Mouse (Mus musculus) frontal cortex, postnatal 25 days (tissue): ENCODE measurements at regions not wholly inside any gene's neighbourhood (a gene's known extent, or its start where the extent isn't known, plus 50 kb on each side); places are given as distances from the start of the nearest gene placed in this dataset.

Experiments used
- DNase-seq, 2 experiments: peaks; one replicate each; pipeline ENCODE4 v3.0.0; 2022; ENCODE audit warnings: low spot score in 2 of 2

DNA sequence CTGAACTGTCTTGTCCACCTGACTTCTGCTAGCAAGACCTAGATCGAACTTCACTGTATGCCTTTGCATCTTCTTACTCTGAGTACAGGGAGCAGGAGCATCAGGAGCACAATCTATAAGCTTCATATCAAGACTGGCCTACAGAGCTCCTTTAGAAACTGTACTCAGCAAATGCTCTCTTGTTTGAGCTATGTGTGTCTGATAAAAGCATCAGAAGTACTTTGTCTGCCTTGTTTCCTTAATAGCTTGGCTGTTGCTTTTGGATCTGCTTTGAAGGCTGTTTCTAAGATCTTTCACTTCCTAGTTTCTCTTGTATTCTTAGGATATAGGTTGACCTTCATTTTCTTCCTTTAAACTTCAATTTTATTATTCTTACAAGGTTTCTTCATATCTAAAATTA lies 175.3 kb upstream of the Cypt12 start:
- DNase-seq = no peak

DNA sequence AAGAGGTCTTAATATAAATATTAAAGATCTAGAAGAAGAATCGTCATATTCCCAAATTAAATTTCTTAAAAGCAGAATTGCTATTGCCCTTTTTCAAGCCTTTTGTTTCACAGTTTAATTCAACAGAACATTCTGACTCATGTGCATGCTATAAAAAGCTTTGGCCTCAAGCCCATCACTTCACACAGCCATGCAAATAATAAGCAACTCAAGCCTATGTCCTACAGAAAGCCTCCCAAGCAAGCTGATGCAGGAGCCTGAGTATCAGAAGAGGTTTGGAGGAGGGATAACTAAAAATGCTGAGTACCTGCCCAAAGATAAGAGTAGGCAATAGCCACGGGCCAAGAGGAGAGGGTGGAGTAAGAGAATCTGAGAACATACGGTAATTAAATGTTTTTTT lies 169.1 kb upstream of the Cypt12 start:
- DNase-seq = peak in 1 of 2 experiments; percentile 25

DNA sequence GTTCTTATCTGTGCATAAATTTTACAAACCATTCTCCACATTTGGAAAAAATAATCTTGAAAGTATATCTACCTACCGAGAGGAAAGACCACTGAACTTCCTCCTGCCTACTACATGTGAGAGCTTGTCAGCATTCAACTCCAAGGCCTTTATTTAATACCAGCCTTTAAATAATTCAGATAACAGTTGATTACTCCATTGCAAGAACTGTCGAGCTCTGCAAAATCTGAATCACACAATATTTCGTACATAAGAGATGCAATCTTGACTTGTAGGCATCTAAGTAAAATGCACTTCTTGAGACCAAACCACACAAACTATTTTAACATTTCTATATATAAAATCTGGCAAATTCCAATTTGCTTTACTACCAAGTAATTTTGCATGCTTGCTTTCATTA lies 164.1 kb upstream of the Cypt12 start:
- no peak for DNase-seq

DNA sequence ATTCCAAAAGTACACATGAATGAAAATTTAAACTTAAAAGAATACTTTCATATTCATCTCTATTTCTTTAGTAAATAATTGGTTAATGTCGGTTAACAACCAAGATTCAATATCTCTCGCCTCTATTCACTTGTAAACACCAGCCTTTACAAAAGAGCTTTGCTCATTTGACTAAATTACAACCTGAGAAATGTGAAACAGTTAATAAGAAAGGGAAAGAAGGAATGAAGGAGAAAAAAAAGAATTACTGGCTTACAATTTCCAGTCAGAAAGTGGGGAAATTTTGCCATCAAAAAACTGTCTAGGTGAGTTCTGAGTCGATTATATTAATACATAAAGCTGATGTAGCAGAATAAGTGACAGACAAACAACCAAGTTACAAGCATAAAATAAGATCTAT lies 163.6 kb upstream of the Cypt12 start:
- DNase-seq = no peak

DNA sequence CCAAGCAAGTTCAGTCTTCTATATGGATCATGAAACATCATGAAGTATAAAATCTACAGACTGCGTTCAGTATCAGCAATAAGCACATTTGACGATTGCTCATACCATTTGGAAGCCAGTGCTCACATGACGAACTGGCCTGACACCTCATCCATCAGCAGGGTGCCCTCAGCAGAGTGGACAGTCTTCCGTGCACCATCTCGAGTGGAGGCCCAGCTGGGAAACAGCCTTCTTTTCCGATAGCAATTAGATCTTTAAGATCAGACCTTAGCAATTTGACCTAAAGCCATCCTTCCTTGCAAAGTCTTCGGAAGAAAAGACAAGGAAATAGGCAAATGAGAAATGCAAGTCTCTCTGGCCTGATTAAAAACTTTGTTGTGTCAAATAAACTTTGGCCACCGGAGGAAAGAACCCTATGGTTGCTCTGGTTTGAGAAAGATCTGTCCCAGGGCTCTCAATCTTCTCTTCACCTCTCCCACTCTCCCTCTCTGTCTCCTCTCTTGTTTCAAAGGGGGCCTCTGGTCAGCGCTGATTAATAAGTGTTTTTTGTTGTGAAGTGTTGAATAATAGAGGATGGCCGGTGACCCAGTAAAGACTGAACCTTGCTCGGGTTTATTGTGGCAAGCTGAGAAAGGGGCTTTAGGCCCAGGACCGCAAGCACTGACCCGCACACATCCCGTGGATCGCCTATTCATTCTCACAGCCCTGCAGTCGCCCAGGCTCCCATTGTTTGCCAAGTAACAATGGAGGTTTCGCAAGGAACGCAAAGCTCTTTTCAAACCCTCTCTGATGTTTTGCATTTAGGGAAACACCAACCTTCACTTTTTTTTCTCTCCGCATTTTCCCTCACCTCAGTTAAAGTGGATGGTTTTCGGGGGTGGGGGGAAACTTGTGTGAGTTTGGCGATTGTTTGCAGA lies 162.8 kb upstream of the Cypt12 start:
- DNase-seq = no peak

DNA sequence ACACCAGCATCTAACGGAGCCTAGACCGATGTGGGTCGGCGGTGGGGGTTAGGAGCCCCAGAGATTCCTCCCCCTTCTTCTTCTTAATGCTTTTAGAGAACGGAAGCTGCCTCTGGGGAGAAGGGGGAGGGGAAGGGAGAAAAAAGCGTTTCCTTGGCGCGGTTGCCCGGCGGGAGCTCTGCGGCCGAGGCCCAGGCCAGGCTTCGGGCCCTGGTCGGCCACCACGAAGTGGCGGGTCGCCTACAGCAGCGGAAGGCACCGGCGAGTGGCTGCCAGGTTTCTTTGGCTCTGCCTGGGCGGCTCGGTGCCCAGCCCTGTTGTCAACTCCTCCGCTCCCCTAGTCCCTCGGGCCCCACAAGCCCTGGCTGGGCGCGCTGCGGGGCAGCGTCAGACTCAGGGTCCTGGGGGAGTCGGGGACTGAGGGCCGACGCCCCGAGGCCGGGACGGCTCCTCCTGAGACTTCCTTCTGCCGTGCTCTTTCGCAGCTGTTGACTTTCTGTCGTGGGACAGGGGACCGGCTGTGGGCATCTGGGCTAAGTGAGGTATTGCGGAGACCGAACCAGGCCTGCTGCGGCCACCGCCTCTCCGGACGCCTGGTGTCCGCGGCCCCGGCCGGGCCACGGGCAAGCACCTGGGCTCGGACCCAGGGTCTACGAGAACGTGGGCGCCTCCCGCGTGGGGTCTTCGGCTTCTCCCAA lies 162.0 kb upstream of the Cypt12 start:
- DNase-seq = peak; percentile 49 to 55

DNA sequence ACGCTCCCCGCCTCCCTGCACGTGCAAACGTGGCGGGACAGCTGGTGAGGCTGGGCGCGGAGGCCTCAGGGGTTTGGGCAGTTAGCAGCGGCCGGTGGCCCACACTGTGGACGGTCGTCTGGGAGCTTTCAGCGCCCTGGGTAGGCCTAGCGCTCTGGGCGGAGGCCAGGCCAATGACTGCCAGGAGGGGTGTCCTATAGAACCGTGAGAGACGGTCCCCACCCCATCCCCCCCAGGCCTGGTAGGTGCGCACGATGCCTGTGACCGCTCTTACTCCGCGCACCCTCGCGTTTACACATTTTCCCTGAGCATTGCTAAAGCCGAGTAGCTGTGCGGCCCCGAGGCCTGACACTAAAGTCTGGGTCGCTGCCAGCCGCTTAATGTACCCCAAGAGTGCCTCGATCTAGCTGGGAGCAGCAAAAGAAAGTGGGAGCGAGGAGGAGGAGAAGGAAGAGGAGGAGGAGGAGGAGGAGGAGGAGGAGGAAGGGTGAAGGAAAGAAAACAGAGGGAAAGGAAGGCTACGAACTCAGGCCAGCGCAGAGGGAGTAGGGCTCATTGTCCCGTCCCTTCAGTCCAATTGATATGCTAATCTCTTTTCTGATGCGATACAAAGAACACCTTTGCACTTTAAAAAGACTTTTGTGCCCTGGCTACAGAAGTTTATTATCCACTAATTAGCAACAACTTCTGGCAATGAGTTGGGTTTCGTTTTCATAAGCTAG lies 161.3 kb upstream of the Cypt12 start:
- DNase-seq = peak in 1 of 2 experiments; percentile 38

DNA sequence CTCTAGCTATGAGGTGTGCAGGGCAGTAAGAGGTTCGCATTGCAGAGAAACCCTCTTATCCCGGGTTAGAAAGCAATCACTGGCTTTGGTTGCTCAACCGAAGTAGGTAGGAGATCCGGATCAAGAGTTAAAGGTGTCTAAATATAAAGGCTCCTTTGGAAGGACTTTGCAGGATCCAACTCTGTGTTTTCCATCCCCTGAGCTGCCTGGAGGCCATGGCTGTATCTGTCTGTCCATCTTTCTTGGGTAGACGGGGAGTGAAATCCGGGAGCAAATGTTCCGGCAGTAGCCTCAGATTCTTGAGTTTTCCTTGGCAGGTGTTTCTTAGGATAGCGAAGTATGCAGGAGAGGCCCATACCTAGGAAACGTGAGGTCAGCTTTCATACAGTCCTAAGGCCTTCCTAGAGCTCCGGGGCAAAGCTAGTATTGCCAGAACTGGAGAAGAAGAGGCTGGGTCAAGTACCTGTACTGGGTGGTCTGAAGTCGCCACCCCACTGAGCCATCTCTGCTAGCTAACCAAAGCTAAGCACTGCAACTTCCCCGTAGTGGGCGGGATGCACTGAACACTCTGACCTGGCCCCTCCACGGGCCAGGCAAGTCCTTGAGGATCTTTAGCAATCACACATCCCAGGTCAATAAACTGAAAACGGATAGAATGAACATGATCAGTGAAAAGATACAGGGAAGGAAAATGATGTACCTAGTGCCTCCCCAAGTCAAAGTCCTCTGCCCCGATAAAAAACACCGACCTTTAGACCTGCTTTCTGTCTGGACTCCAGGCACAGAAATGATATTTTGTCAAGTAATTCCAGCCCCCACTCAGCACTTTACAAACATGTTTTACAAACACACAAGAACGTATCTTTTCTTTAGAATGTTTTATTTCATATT lies 160.5 kb upstream of the Cypt12 start:
- no peak for DNase-seq

DNA sequence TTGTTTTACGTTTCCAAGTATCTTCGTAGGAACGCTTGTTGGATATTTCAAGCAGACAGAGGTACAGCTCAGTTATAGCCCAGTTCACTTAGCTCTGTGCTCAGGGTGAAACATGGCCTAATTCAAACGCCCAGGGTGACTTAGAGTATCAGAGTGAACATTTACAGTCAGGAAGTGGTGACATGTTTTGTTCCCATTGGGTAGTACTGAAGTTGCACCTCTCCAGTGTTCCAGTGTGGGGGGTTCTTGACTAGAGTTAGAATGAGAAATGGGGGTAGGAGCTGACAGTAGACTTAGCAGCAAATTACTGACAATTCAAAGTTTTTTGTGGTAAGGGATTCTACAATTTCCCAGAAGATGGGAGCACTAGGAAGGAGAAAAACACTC lies 159.9 kb upstream of the Cypt12 start:
- DNase-seq = no peak

DNA sequence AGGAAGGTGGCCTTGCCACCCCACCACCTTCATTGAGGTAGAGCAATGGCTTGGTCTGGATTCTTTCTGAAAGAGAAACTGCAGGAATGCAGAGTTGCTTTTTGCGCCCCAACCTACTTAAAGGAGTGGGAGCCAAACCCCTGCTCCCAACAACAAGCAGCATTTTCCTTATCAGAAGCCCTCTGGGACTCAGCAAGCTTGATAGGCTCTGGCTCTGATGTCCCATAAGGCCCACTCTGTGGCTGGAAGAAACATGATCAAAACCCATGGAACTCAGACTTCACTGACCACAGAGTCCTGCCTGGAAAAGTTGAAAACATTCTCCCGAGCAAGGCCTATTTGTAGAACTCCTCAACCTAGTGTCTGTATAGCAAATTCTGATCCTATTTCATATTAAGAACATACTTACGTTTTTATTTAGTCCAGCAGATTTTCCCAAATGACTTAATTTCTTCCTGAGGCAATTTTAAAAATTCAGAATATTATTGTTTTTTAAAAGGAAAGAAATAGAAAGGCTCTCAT lies 159.4 kb upstream of the Cypt12 start:
- DNase-seq = no peak

DNA sequence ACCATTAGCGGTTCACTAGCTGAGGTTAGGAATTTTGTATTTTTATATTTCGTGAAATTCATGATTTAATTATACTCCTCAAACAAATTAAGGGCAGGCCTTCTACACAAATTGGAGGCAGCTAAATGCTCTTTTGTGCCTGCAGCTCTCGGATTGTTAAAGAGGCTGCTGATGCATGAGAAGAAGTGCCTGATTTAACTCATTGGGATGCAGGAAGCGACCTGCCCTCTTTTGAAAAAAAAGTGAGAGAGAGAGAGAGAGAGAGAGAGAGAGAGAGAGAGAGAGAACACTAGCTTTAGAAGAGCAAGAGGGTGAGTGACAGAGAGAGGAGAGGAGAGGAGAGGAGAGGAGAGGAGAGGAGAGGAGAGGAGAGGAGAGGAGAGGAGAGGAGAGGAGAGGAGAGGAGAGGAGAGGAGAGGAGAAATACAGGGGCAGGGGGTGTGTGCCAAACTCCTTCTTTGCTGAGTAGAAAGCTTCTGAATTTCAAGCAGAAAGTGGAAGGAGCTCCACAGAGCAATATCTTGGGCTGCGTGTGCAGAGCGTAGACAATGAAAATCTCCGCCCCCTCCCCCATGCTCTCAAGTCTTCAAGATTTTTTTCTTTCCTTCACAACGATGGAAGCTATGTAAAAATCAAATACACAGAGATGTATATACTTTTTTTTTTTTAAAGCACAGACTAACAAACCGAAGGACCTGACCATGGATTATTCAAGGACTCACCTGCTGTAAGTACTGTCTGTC lies 158.6 kb upstream of the Cypt12 start:
- no peak for DNase-seq

DNA sequence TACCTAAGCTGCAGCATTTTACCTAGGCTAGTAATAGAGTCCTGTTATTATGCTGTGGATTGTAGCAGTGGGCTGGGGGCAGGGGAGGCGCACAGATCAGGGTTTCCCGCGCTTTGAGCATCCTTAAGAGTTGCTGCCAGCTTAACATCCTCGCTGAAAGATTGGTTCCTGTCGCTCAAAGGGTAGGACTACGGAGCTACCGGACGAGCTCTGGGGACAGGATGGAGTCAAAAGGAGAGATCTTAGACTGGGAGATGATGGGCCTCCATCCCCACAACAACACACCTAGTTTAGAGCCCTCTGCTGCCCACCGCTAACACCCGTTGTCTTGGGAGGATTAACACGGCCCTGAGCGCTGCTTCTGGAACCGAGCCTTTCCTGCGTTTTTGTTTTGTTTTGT lies 157.9 kb upstream of the Cypt12 start:
- DNase-seq = peak in 1 of 2 experiments; percentile 29

DNA sequence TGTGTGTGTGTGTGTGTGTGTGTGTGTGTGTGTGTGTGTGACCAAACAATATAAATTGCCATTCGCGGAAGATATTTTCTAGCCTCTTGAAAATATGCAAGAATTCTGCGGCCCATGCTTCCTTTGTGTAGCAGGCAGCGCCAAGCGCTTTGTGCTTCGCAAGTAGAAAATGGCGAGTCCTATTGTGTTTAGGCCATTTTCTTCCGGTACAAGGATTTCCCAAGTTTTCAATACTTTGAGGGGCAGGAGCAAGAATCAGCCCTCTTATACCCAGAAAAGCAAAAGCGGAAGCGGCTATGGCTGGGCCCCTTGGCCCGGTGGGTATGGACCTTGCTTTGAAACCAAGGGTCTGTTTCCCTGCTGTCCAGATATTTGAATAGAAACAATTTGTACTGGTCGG lies 157.4 kb upstream of the Cypt12 start:
- DNase-seq = no peak

DNA sequence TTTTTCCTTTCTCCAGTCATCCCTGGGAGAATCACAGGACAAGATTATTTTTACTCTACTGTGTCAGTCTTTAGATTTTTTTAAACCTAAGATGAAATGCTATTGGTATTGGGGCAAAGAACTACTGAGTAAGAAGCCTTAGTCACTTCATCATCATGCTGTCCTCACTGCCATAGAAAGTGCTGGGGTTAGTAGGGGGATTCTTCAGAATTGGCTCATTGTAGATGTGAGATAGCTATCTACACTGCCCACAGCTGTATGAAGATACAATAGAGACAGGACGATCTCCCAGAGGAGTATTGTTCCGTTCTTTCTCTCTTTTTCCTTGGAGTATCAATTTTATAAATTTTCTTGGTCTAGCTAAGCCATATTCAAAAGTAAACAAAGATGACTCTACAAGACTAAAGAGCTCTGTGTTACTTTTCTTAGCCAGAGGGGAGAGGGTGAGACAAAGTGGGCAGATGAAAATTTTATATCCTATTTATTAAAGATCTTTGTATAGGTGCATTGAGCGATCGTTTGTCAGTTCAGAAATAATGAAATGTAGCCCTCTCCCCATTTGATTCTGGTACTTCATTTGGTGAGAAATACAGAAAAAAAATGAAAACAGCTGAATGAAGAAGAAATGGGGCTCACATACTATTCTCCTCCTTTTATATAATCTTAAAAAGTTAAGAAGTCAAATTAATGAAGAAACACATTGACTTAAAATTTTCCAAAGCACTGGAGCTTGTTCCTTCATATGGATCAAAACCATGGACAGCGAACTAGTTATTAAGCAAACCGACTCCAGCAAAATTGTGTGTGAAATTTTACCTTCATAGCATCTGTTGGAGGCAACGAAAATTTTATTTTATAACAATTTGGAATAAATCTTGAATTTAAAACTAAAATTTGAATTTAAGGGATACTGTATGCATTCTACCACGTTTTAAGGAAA lies 156.6 kb upstream of the Cypt12 start:
- DNase-seq = no peak

DNA sequence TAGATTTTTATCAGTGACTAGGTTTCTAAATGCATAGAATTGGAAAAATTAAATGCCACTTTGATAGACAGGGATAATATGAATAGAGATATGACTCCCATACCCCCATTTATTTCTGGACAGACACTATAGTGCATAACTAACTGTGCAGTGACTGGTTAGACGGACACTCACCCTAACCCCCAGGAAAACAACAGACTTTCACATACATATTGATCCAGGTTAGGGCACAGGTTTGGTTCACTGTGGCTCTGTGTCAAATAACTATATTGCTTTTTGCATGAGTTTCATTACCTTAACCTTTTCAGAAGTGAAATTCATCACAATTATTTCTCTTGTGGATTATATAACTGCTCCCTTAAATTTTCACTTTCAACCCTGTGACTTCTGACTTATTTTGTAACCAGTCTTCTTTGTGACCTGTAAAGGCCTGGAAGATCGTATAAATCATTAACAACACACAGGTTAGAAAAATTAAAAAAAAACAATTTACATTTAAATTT lies 155.6 kb upstream of the Cypt12 start:
- no peak for DNase-seq

DNA sequence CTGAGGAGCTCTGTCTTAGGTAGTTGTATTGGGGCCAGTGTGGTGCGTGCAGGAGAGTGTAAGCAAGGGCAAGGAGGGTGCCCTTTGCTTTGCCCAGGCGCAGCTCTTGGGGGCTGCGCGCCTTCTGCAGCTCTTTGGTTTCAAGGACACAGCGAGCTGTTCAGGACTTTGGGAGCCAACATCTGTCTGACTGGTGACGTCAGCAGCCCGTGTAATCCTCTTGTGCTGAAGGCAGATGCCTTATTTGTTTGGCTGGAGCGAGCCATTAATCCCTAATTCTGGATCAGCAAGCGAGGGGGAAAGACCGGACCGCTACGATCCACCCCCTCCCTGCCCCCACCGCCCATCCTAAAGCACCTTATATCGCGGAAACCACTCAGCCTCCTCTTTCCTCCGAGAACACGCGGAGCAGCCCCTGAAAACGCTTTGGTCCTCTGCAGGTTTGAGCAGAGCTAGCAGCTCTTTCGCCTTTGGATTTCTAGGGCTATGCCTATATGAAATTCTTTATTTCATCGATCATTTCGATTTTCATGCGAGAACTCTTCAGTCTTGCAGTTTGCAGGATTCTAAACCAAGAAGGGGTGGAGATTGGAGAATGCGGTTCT lies 154.5 kb upstream of the Cypt12 start:
- peak; percentile 49 to 60 for DNase-seq

DNA sequence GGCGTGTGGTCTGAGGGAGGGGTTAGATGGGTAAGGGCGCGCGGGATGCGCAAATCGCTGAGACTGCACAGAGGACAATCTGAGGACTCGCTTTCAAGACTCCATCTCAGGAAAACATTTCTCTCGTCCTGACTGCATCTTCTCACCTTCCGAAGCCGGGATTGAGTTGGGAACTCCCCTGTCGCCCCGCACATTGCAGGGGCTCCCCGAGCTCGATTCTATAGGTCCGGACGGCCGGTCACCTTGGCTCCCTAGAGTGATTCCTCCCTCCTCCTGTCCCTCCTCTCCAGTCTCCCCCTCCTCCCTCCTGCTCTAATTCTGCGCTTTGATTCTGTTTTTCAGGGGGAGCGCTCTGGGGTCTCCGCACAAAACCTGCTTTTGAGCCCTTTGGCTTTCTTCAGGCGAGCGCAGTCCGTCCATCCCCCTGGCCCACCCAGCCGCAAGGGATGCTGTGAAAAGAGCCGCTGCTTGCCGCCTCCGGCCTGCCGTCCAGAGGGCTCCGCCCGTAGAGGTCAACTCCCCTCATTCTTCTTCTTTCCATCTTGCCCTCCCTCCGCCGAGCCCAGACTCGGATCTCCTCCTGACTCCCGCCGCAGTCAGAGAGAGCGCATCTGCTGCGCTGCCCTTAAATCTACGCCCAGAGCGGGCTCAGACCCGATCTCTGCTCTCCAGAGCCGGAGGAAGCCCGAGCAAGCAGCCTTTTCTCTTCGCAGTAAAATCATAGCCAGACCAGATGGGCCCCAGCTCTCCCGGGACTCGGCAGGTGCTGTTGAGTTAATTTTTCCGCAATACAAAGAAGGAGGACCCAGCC lies 153.8 kb upstream of the Cypt12 start:
- DNase-seq = peak; percentile 46 to 50
